Mouse (Mus musculus) liver, postnatal 0 days (tissue): ENCODE measurements at regions not wholly inside any gene's neighbourhood (a gene's known extent, or its start where the extent isn't known, plus 50 kb on each side); places are given as distances from the start of the nearest gene placed in this dataset.

ENCODE experiments used
- CTCF ChIP-seq: sonication (generic); IDR thresholded peaks from 2 replicates; pipeline ENCODE4 v1.5.1; 2016; ENCODE audit warnings: antibody characterized with exemption, low read depth
- EP300 ChIP-seq: IDR thresholded peaks from 2 replicates; pipeline ENCODE4 v1.6.1; 2016; ENCODE audit warnings: antibody characterized with exemption, low read depth, mild to moderate bottlenecking

DNA sequence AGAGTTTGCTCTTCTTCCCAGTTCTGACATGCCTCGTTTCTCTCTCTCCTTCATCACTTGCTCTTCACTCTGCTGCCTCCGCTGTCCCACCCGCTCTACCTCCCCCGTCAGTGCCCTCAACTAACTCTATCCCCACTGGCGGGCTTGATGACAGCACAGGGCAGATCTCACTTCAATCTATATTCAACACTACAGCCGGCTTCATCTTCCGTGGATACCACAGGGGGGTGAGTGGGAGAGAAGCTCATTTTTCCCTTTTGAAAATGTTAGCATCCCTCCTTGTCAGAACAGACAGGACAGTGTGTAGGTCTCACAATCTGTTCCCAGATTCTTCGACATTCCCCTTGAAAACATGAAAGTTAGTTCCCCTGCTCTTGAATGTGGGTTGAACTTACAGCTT, 200.2 kb upstream of the Mkln1 start:
- TF ChIP-seq CTCF (no peak), EP300 (no peak)
